Mouse (Mus musculus): ENCODE data around the gene Usp2.

Usp2 gene

DNA sequence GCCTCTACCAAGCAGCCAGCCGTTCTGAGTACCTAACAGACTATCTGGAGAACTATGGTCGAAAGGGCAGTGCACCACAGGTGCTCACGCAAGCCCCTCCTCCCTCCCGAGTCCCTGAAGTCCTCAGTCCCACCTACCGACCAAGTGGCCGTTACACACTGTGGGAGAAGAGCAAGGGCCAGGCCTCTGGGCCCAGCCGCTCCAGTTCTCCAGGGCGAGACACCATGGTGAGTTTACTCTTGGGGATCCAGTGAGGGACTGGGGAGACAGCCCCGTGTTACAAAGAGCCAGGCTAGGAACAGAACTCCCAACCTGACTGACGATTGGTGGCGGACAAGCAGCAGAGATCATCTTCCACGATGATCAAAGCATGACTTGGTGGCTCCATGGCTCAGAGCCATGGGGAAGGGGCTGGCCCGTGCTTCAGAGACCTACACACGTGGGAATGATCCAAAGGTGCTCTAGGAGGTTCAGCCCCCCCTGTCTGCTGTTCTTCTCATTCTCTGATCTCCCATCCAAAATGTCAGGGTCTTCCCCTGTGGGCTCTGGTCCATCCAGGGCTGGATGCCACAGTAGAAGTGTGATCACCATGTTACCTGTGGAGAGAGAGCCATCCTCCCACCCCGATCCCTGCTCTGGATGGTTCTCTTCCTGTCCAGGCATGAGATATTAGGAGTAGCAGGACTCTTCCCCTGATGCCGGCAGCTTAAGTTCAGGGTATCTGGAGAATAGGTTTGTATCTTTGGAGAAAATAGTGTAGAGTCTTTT, 9.4 kb downstream of the Usp2 start:
- DNase-seq (ENCODE audit: low spot score), result no peak

DNA sequence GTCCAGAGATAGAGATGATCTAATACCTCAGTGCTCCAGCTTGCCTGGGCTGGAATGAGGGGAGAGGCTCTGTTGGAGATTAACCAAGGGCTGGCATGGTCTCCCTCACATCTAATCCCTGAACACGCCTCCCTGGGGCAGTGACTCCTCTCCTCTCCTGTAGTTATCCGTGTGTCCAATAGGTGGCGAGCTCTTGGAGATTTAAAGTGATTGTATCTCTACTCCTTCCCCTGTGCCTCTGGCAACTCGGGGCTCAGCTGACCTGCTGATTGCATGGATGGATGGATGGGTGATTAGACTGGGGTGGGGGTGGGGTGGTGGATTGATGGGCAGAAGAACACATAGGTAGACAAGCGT, 9.9 kb downstream of the Usp2 start:
- peak; percentile 81 for DNase-seq (ENCODE audit: low spot score)

DNA sequence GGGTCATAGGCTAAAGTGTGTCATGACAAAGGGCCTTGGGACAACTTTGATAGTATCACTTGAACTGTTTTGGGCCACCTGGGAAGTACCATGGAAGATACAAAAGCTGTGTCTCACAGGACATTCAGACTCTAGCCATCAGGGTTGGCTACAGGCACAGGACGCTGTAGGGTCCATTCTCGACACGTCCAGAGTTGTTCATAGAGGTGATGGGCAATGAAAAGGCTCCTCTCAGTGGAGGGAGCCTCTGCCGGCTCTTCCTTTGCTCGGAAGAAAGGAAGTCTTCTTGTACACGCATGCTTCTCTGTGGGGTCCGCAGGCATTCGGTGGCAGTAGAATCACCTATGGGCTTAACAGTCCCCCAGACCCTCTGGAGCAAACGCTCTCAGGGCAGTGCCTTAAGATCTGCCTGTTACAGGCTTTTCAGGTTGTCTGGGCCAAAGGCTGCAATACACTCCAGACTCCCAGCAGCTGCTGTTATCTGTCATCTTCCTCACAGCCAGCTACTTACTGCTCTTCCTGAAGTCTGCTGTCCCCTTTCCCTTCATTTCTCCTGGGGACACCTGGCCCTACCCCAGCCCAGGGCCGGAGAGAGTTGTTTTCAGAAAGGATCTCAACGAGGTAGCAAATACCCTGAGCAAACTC, 10.6 kb downstream of the Usp2 start:
- peak; percentile 9 for DNase-seq (ENCODE audit: low spot score)

DNA sequence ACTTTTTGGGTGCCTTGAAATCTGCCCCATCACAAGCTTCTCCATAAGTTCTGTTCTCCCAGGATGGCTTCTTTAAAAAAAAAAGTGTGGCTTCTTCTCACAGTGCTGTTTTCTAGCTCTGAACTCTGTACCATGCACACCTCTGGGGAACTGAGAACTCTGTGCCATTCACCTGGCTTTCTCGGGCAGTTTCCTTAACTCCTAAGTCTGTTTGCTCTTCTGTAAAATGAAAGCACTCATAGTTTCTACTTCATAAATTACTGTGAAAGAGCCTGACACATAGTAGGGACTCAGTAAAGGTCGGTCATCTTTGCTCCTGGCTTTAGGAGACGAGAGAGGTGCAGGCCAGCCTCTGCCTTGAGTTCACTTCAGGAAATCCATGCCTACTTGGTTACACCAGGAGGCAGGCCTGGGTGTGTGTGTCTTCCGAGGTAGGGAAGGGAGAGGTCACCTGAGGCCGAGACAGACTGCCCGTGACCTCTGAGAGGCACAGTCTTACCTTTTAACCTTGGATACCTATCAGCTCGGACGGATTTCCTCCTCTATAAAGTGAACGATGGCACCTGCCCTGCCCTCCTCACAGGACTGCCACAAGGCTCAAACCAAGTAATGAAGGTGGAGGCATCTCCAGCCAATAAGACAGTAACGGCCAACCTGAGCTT, 11.4 kb downstream of the Usp2 start:
- no peak for DNase-seq (ENCODE audit: low spot score)

DNA sequence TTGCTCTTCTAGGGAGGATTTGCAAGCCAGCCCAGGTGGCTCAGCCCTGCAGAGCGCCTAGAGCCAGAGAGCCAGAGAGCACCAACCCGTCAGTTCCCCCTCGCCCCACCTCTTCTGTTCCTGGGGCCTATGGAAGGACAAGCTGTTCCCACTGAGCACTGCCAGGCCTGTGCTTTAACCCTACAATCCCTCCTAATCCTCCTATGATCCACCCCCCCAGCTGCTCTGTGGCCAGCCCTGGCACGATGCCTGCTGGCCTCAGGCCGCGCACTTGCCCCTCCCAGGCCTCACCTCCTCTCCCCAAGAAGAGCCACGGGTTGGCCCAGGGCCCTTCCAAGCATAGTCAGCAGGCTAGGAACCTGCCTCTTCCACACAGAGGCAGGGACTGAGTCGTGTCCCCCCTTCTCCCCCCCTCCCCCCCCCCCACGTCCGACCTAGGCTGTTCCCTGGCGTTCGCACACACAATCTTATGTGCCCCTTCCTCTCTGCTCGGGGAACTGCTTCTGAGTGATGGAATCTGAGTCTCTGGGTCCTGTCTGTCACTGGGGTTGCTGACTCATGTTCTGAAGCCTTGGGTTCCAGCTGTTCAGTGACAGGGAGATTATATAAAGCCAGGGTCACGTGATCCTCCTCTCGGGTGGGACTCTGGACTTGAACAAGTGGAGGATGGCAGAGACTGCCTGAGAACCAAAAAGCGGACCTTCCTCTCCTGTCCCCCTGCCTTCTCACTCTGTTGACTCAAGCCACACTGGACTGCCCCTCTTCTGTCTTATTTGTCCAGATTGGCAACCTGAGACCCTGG, 12.3 kb downstream of the Usp2 start:
- DNase-seq (ENCODE audit: low spot score), result peak; percentile 68

DNA sequence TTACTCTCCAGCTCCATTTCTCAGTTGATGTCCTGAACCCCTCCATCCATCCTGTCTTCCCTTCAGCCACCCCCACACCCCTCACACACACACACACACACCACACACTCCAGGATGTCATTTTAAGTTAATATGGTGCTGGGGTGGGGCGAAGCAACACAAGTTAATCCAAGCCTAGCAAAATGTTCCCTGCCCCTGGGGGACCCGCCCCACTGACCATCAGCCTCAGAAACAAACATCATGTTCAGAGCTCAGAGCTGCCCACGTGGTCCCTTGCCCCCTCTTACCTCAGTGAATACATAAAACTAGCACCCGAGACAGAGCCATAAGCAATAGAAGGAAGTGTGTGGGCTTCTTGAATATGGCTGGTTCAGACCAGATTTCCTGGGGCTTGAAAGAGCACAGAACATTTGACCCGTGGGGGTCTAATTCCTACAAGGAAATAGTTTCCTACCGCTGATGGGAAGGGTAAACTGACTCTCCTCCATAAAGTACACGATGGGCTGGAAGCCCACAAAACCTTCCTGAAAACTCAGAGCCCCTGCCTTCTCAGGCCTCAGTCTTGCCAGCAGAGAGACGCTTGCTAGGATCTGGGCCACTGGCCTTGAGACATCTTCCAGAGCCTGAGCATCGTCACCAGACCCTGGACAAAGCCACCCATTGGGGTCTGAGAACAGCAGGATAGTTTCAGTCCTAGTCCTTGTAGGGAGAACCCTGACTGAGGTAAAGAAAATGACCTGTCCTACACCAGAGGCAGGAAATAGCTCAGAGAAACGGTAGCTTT, 13.4 kb downstream of the Usp2 start:
- peak; percentile 6 for DNase-seq (ENCODE audit: low spot score)

DNA sequence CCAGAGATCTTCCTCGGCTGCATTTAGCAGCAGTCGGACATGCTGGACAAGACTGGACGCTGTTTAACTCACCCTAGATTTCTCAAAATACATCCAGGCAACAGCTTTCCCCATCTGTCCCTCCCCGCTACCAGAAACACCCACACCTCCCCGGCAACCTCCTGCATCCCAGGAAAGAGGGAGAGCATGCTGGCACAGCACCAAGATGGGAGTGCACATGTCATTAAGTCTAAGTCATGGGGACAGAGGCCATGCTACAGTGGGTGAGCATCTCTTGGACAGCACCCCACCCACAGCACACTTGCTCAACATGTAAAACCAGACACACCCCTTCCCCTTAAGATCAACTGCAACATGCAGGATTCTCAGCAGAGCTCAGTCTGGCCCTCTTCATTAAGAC, 14.1 kb downstream of the Usp2 start:
- peak; percentile 64 for DNase-seq (ENCODE audit: low spot score)

DNA sequence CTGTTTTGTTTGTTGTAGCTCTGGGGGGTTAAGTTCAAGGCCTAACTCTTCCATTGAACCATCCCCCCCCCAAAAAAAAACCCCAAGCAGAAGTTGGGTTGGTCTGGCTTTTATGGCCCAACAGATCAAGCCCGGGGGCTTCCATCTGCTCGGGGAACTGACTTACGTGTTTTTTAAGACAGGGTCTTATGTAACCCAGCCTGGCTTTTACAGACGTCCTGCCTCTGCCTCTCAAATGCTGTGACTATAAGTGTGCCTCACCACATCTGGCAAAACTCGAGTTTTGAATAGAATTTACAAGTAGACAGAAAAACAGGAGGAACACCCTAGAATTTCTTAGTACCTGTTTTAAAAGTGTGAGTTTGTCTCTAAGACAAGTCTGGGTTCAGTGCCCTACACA, 14.8 kb downstream of the Usp2 start:
- no peak for DNase-seq (ENCODE audit: low spot score)

DNA sequence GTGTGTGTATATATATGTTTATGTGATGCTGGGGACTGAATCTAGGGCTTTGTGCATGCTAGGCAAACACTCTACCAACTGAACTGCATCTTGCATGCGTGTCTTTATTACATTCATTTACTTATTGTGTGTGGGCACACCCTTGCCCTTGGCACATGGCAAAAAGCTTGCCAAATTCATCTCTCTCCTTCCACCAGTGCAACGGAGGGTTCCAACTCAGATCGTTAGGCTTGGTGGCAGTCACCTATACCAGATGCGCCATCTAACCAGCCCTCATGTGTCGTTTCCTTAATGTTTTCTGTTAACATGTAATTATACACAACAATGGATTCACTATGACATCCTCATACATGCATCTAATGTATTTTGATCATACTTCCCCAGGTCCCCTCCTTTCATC, 15.4 kb downstream of the Usp2 start:
- DNase-seq (ENCODE audit: low spot score), result no peak

DNA sequence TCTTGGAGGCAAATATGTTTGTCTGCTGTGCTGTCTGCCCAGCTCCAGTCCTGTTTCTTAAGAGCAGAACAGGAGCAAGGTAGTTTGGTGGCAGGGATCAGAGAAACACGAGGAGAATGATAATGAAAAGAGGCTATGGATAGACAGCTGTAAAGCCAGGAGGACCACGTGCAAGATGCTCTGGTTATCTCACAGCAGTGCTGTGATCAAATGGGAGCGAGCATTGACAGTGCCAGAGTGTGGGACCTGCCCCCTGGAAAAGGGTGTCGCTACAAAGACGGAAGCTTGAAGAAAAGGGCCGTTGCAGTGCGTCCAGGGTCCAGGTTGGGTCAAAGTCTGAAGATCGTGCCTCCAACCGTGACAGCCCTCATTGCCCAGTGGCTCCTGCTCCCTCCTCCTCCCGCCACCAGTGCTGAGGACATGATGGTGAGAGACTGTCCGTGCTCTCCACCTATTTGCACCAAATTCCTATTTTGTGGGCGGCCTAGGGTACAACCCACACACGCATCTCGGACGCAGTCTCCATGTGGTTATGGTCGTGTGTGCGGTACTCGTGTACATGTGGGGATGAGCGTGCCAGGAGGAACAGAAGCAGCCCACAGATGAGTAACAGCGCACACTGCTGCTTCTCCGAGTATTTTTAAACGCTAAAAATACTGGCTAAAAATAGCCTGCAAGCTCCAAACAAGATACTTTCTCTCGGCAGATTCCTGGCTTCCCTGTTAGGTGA, 16.7 kb downstream of the Usp2 start:
- peak; percentile 81 for DNase-seq (ENCODE audit: low spot score)

DNA sequence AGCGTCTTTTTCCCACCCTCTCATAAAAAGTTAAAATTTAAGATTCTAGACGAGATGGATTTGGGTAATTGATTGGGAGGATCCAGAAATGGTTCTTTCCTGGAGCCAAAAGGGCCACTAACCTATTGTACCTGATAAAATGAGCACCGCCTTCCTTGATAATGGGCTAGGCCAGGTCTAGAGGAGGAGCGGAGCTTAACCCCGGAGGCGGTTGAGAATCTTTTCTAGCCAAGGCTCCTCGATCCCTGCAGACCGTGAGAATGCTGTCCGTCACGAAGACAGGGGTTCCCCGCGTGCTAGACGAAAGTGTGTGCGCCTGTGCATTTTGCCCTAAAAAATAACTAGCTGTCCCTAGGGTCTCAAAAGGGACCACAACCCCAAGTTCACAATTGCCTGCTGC, 17.4 kb downstream of the Usp2 start:
- no peak for DNase-seq (ENCODE audit: low spot score)

DNA sequence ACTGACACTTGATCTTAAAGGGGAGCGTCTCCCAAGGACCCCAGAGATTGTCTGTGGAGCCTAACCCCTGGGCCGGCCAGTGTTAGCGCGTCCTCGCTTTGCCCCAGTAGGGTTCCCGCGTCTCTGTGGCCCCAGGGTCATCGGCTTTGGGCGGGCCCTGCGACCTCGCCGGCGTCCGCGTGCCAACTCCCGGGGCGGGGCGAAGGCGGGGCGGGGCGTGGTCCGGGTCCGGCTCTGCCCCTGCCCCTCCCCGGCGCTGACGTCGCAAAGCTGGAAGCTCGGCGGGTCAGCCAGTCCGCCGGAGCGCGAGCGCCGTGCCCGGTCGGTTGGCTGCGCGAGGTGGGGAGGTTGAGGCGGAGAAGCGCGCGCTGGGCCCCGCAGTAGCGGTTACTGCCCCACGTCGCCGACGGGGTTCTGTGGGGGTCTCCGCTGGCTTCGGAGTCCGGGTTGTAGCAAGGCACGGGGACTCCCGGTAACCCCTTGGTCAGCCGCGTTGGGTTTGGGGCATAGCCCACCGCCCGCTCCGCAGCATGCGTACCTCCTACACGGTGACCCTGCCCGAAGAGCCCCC, 17.9 kb downstream of the Usp2 start:
- DNase-seq (ENCODE audit: low spot score), result peak; percentile 92

DNA sequence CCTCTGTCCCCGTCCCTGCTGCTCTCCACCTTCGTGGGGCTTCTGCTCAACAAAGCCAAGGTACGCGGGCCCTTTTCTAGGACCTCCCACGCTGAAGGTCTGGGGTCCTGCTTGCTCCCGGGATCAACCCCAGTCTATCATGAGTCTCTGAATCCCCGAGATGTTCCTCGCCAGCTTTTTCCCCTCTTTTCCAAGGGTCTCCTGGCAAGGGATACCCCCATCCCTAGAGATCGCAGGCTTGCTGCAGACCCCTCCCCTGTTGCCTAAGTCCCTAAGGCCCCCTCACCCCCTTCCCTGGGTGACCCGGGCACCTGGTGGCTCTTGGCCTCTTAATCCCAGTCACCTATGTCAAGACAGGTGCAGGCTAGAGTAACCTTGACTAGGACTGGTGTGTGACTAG, 18.5 kb downstream of the Usp2 start:
- DNase-seq (ENCODE audit: low spot score), result no peak

DNA sequence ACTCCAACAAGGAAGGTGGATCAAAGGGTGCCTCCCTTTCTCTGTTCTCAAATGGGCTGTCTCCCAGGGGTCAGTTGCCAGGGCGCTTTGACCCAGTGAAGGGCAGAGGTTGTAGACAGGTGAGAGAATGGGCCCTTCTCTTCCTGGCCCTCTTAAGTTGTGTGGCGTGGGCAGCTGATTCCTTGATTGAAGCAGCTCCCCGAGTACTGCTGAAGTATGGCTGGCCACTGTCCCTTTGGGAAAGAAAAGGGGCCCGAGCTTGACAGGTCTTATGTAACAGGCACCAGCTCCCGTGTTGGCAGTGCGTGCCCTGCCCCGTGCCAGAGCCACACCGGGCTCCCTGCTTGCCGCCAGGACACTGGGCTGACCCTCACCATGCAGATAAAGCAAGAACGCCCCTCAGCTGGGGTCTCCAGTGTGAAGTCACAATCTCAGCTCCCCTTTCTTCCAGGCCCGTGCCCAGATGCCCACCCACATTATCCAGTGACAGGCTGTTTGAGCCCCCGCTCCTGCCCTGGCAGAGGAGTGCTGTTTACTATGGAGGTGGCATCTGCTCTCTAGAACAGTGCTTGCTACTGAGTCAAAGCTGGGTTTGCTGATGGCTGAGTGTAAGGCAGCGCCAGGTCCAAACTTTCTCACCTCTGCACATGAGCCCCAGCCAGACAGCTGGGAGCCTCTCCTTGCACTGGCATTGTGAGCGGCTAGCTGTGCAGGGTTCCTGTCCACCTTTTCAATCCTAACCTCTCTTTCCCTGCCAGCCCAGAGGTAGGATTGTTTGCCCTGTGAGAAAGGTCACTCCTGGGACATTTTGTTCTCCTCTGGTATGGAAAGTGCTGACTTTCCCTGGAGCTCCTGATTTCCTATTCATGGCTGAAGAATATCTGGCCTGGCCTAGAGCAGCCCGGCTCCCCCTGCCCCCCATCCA, 19.2 kb downstream of the Usp2 start:
- peak; percentile 79 for DNase-seq (ENCODE audit: low spot score)

DNA sequence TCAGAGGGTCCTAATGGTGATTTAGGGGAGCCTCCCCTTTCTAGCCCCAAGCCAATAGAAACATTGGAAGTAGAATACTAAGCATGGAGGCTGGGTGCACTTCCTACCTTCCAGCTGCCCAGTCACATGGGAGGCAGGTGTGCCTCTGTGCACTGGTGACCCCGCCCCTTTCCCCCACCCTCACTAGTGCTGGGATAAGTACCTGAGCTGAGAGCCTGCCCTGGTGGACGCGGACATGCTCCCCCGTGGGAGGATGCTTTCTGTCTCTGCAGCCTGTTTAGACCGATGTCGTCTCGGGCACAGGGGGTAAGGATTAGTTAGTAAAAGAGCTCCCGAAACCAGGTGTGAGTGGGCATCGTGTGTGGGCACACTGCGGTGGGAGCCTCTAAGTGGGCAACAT, 20.1 kb downstream of the Usp2 start:
- no peak for DNase-seq (ENCODE audit: low spot score)

DNA sequence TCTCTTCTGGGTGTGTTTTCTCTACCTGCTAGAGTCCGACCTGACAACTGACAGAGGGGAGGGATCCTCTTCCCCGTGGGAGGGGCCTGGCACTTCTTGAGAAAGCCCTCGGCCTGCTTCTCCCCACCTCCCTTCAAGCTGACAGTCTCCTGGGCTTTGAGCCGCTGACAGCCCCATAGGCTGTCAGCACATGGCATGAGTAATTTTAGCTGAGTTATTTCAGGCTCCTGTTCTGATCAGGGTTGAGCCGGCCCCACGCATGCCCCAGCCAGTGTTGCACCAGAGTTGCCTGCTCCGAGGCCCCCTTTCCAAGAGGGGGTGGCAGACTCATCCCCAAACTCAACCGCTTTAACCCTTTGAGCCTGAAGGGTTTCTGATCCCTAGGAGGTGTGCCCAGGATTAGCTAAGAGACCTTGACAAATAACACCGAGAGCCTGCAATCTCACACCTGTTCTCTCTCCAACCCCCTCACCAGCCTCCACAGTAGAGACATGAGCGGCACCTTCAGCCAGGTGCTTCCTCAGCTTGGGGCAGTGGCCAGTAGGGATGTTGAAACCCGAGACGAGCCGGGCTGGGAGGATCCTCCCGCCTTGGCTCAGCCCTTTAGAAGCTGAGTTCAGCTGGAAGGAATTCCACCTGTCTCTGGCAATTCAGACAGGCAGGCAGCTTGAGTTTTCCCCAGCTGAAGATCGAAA, 21.1 kb downstream of the Usp2 start:
- DNase-seq (ENCODE audit: low spot score), result peak; percentile 75

DNA sequence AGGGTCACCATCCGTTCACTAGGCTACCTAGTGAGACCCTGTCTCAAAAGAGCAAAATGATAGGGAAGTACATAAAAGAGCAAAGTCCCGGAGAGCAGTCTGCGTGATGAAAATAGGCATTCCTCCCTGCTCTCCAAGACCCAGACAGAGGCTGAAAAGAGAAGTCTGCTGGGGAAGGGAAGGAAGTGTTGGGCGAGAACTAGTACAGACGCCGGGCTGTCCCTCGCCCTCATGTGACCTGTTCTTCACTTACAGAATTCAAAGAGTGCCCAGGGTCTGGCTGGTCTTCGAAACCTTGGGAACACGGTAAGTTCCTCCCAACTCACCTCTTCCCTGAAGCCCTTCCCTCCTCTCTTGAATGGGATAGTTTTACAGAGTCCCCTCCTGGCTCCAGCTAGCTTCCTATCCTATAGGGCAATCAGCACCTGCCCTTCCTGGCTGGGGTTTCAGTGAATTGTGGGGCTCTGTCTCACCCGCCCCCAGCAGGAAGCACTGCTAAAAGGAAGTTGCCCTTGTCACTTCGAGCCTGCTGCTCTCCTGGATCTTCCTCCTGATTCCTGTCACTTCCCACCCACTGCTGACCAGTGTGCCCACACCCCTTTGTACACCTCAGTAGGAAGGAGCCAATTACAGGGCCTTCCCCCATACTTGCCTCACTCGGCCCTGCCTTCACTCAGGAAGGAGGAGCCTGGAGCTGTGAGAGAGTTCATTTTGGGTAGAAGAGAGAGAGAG, 22.2 kb downstream of the Usp2 start:
- DNase-seq (ENCODE audit: low spot score), result peak; percentile 61
